Mouse (Mus musculus): Measurements from ENCODE around the gene Fkbp15. TPM values are rescaled to one million over a fixed set of nuclear protein-coding genes. Genes with fewer than 3 reads are reported as not detected.

Fkbp15 gene
- 14.1 and 15.6 TPM in 2 replicates for polyA plus RNA-seq (2015; fragmentation: Nextera tagmentation; extraction: Ambion mirVana)

DNA sequence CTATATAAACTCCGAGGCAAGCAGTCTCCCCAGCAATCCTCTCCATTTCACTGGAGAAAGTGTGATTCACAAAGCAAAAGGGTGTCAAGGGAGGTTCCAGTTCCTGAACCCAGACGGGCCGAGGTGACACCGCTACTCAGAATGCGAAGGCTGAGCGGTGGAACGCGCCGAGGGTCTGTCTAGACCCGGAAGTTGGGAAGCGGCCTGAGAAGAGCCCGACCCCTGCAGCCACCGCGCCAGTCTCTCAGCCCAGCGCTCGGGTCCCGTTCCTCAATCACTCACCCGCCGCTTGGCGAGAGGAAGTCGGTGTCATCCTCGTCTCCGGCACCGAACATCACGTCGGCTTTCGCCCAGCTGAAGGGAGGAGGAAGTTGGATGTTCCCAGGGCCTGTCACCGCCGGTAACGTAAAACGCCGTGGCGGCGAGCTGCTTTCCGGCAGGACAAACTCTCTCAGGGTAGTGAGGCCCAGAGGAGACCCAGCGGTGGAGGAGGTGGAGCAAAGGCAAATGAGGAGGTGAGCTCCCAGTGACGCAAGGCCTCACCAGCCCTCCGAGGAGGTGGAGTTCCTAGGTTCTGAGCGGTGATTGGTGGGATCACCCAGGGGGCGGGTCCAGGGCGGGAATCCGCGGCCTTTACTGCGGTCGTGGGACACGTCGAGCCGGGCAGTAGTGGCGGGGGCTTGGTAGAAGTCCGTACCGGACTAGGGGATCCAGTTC, at the start of gene Fkbp15, which contains the start of gene Slc31a1:
Gene Fkbp15, minus strand, starts transcription at position 461 of the 717 bp plus-strand sequence.
Gene Slc31a1, plus strand, starts transcription at position 640 of the 717 bp plus-strand sequence.
- Histone ChIP-seq H3K9me3 (replicated peaks) (no peaks in the 10 kb centered on the region), H3K4me2 (peak within 1 kb of the TSS; percentile 96), H3K27ac (replicated peaks) (peak within 1 kb of the TSS; percentile 91), H3K9ac (peak within 1 kb of the TSS; percentile 90), H3K4me1 (replicated peaks) (peaks cover 48% of the 10 kb centered on the region), H3K27me3 (no peaks in the 10 kb centered on the region), H3K36me3 (replicated peaks) (peaks cover 11% of the 10 kb centered on the region), H3K4me3 (replicated peaks) (peak within 1 kb of the TSS; percentile 91)
- WGBS (ENCODE audit: insufficient replicate concordance) = under 1% methylated on average over 51 of the region's 51 CpGs
- ATAC-seq (ENCODE audit: insufficient read depth) = peak; percentile 99

GRCm38 (mm10) chr4:62409615-62410014, 49.3 kb upstream of the Fkbp15 start:
- Histone ChIP-seq H3K27me3 (no peaks in the 10 kb centered on the region), H3K9me3 (replicated peaks) (no peaks in the 10 kb centered on the region), H3K4me1 (replicated peaks) (peaks cover 39% of the 10 kb centered on the region), H3K36me3 (replicated peaks) (peaks cover 54% of the 10 kb centered on the region), H3K27ac (replicated peaks) (peak overlapping the region; percentile 84), H3K4me2 (peak overlapping the region; percentile 87), H3K4me3 (replicated peaks) (peak overlapping the region; percentile 74), H3K9ac (peak overlapping the region; percentile 77)
- WGBS (ENCODE audit: insufficient replicate concordance) = 17% methylated on average over 6 of the region's 6 CpGs
- no peak for ATAC-seq (ENCODE audit: insufficient read depth)

GRCm38 (mm10) chr4:62408601-62409282, 48.4 kb upstream of the Fkbp15 start, which contains the start of the genes Cdc26 and Prpf4:
Gene Cdc26, minus strand, starts transcription at chr4:62408642.
Gene Prpf4, plus strand, starts transcription at chr4:62408797.
- Histone ChIP-seq H3K9ac (peak within 1 kb of the TSS; percentile 77), H3K27me3 (no peaks in the 10 kb centered on the region), H3K4me3 (replicated peaks) (peak within 1 kb of the TSS; percentile 74), H3K27ac (replicated peaks) (peak within 1 kb of the TSS; percentile 85), H3K9me3 (replicated peaks) (no peaks in the 10 kb centered on the region), H3K4me2 (peak within 1 kb of the TSS; percentile 87), H3K36me3 (replicated peaks) (peaks cover 52% of the 10 kb centered on the region), H3K4me1 (replicated peaks) (peaks cover 39% of the 10 kb centered on the region)
- peak; percentile 99 for ATAC-seq (ENCODE audit: insufficient read depth)
- WGBS (ENCODE audit: insufficient replicate concordance) = under 1% methylated on average over 39 of the region's 39 CpGs

DNA sequence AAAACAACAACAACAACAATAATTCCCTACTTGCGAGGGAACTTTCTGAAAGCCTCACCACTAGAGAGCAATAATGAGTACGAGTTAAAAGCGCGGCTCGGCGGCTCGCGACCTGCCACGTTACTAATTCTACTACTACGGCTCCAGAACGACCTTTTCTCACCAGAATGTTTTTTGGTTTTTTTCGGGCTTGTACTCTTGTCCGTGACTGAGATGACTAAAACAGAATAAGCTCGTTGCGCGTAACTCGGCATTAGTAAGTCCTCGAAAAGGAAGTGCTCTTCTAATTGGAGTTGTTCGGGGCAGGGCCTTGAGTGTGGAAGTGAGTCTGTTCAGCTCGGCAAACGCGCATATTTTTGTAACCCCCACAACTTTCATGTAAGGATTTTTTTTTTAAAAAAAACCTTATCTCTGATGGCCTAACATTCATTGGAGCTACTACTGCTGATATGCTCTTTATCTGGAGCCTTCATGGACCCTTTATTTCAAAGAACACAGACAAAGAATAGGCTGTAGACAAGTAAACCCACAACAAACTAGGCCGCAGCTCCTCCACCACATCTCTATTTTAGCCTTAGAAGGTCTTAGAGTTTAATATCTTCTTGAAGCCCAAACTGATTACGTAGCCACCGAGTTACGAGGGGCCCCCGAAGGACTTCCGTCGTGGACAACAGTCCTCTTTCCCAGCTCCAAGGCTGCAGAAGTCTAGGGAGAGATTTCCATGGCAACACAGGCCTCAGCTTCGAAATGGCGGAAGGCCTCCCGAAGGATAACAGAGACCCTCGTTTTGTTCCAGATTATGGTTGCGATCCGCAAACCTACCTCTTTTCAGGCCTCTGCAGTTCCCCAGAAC, 47.6 kb upstream of the Fkbp15 start:
- Histone ChIP-seq H3K27ac (replicated peaks) (peak overlapping the region; percentile 85), H3K4me1 (replicated peaks) (peaks cover 39% of the 10 kb centered on the region), H3K4me2 (peak overlapping the region; percentile 87), H3K36me3 (replicated peaks) (peaks cover 52% of the 10 kb centered on the region), H3K4me3 (replicated peaks) (peak overlapping the region; percentile 74), H3K9me3 (replicated peaks) (no peaks in the 10 kb centered on the region), H3K9ac (peak overlapping the region; percentile 67), H3K27me3 (no peaks in the 10 kb centered on the region)
- peak; percentile 46 for ATAC-seq (ENCODE audit: insufficient read depth)
- WGBS (ENCODE audit: insufficient replicate concordance) = under 1% methylated on average over 35 of the region's 35 CpGs

DNA sequence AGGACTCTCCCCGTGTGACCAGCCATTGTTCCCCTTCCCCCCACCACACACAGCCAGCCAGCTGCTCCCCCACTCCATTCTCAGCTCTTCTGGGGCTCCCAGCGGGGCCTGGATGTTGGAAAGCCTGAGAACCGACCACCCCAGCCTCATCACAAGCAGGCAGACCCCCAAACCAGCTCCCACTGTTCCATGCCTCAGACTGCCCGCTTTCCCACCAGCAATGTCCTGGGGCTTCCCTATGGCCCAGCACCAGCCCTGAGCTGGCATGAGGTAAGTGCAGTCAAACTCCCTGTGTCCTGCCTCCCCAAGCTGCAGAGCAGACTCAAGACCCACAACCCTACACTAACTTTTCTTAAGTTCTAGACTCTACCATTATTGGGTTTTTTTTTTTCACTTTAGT, 45.8 kb upstream of the Fkbp15 start:
- peaks cover 34% of the 10 kb centered on the region for H3K4me1 ChIP-seq (replicated peaks)
- WGBS (ENCODE audit: insufficient replicate concordance) = 78% methylated on average over 4 of the region's 4 CpGs
- ATAC-seq (ENCODE audit: insufficient read depth) = no peak
- no peak overlapping the region for H3K27ac ChIP-seq (replicated peaks)
- no peak overlapping the region for H3K4me3 ChIP-seq (replicated peaks)
- H3K9me3 ChIP-seq (replicated peaks) = no peaks in the 10 kb centered on the region
- H3K9ac ChIP-seq = no peak overlapping the region
- no peaks in the 10 kb centered on the region for H3K27me3 ChIP-seq
- H3K36me3 ChIP-seq (replicated peaks) = peaks cover 52% of the 10 kb centered on the region
- H3K4me2 ChIP-seq = no peak overlapping the region

DNA sequence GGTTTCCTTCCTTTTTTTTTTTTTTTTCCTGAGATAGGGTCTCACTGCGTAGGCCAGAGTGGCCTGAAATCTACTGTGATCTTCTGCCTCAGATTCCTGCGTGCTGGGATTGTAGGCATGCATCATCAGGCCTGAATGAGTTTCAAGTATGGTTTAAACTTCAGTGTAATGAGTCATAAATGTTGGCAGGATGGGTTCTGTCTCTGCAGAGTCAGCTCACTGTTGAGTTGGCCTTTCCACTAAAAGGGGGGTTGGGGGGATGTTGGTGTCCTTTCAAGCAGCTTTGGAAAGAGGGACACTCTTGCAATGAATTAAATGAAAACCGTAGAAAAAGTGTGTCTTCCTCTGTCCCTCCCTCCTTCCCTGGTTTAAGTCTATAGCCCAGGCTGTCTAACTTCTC, 38.6 kb upstream of the Fkbp15 start:
- Histone ChIP-seq H3K27me3 (no peaks in the 10 kb centered on the region), H3K9ac (no peak overlapping the region), H3K4me1 (replicated peaks) (no peaks in the 10 kb centered on the region), H3K36me3 (replicated peaks) (peaks cover 89% of the 10 kb centered on the region), H3K4me3 (replicated peaks) (no peak overlapping the region), H3K9me3 (replicated peaks) (no peaks in the 10 kb centered on the region), H3K4me2 (no peak overlapping the region), H3K27ac (replicated peaks) (no peak overlapping the region)
- 86% methylated on average over 3 of the region's 3 CpGs for WGBS (ENCODE audit: insufficient replicate concordance)
- ATAC-seq (ENCODE audit: insufficient read depth) = no peak

DNA sequence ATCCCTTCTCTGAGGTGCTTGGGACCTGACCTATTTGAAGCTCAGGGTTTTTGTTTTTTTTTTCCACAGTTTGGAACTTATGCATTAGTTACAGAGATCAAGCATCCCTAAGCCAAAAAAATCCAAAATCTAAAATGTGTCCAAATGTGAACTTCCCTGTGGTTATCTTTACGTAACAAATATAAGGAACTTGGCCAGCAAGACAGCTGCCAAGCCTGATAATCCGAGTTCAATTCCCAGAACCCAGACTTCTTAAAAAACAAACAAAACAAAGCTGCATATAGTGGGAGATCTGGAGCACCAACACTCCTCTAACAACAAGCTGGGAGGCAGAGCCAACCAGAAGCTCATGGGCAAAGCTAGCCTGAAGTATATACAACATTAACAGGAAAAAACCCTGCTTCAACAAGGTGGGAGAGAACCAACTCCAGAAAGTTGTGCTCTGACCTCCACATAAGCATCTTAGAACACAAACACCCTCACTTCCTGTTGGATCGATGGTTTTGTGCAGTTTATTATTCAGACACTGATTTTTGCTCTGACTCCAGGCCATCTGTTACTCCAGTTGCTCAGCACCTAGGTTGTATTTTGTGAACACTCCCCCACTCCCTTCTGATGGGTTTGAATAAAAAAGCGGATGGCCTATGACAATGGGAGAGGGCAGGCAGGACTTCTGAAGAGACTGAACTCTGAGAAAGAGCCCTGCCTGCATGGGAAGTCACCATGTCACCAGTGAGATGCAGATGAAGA, 37.4 kb upstream of the Fkbp15 start:
- H3K9me3 ChIP-seq (replicated peaks) = no peaks in the 10 kb centered on the region
- no peak overlapping the region for H3K4me3 ChIP-seq (replicated peaks)
- no peak for ATAC-seq (ENCODE audit: insufficient read depth)
- 0 out of 2 replicates have a peak, but pooled peaks cover 3% of the 10 kb centered on the region for H3K4me1 ChIP-seq (replicated peaks)
- H3K27me3 ChIP-seq = no peaks in the 10 kb centered on the region
- no peak overlapping the region for H3K27ac ChIP-seq (replicated peaks)
- WGBS (ENCODE audit: insufficient replicate concordance) = 72% methylated on average over 4 of the region's 4 CpGs
- H3K36me3 ChIP-seq (replicated peaks) = peaks cover 87% of the 10 kb centered on the region
- no peak overlapping the region for H3K4me2 ChIP-seq
- H3K9ac ChIP-seq = no peak overlapping the region

- Histone ChIP-seq H3K9ac (no peak overlapping the region), H3K27ac (replicated peaks) (no peak overlapping the region), H3K4me1 (replicated peaks) (0 out of 2 replicates have a peak, but pooled peaks cover 3% of the 10 kb centered on the region), H3K4me2 (no peak overlapping the region), H3K4me3 (replicated peaks) (no peak overlapping the region), H3K9me3 (replicated peaks) (no peaks in the 10 kb centered on the region), H3K36me3 (replicated peaks) (peaks cover 87% of the 10 kb centered on the region), H3K27me3 (no peaks in the 10 kb centered on the region)
- ATAC-seq (ENCODE audit: insufficient read depth) = 0 out of 2 replicates have a peak, but pooled peaks have one; percentile 34
- 72% methylated on average over 1 of the region's 1 CpGs for WGBS (ENCODE audit: insufficient replicate concordance)
Measured at GRCm38 (mm10) chr4:62395806-62396205, 35.5 kb upstream of the Fkbp15 start.

- peaks cover 81% of the 10 kb centered on the region for H3K36me3 ChIP-seq (replicated peaks)
- 64% methylated on average over 6 of the region's 6 CpGs for WGBS (ENCODE audit: insufficient replicate concordance)
- H3K4me3 ChIP-seq (replicated peaks) = no peak overlapping the region
- peaks cover 17% of the 10 kb centered on the region for H3K4me1 ChIP-seq (replicated peaks)
- H3K4me2 ChIP-seq = no peak overlapping the region
- no peak overlapping the region for H3K9ac ChIP-seq
- no peak for ATAC-seq (ENCODE audit: insufficient read depth)
- no peaks in the 10 kb centered on the region for H3K27me3 ChIP-seq
- H3K27ac ChIP-seq (replicated peaks) = no peak overlapping the region
- no peaks in the 10 kb centered on the region for H3K9me3 ChIP-seq (replicated peaks)
Measured at GRCm38 (mm10) chr4:62393459-62393858, 33.1 kb upstream of the Fkbp15 start.

DNA sequence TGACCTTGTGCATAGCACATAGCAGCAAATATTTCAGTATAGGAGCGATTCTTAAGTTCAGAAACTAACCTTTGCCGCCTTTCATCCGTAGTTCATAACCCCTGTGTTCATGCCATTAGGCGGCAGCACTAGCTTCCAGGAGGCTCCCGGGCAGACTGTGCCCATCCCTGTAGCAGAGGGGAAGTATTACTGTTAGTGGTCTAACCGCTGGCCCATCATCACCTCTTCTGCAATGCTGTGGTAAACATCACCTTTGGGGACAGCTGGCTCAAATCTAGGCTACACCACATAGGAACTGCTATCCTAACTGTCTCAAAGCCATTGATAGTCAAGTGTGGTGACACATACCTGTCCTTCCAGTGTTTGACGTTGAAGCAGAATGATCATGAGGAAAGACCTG, 31.5 kb upstream of the Fkbp15 start:
- no peak for ATAC-seq (ENCODE audit: insufficient read depth)
- WGBS (ENCODE audit: insufficient replicate concordance) = 71% methylated on average over 7 of the region's 7 CpGs
- H3K4me2 ChIP-seq = no peak overlapping the region
- no peaks in the 10 kb centered on the region for H3K27me3 ChIP-seq
- no peak overlapping the region for H3K27ac ChIP-seq (replicated peaks)
- H3K4me1 ChIP-seq (replicated peaks) = peaks cover 17% of the 10 kb centered on the region
- no peak overlapping the region for H3K9ac ChIP-seq
- no peak overlapping the region for H3K4me3 ChIP-seq (replicated peaks)
- H3K36me3 ChIP-seq (replicated peaks) = peaks cover 78% of the 10 kb centered on the region
- no peaks in the 10 kb centered on the region for H3K9me3 ChIP-seq (replicated peaks)
